Mouse (Mus musculus) cerebellum, postnatal 25 days (tissue): ENCODE results near the gene Chpf.

Experiments used
- DNase-seq, 2 experiments: peaks; one replicate each; pipeline ENCODE4 v3.0.0; 2021; ENCODE audit warnings: mixed read lengths in 2 of 2

The Chpf gene

DNA sequence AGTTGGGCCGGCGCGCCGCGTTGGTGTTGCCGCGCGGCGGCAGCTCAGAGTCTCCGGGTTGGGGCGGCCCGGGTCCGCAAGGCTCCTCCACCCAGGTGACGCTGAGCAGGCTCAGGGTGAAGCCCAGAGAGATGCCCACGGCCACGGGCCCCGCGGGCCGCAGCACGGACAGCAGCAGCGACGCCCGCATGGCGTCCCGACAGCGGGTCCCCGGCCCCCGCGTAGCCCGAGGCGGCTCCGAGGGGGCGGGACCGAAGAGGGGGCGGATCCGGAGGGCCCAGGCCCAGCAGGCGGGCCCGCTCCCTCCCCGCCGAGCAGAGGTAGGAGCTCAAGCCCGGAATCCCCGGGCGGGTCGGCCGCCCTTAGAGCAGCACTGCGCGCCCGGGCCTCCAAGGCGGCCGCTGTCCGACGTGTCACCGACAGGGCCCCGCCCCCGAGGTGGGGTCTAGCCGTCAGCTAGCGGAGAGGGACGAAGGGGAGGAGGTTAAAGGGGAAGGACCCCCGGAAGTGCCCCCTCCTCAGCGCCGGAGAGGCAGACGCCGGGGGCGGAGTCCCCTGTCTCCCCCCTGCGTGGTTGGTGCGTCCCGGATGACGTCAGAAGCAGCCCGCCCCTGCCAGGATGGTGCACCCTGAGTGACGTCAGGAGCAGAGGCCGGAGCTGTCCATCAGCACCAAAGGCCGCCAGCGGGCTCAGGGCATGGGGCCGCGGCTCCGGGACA, at the start of gene Chpf, which contains the start of gene Tmem198:
TSS of gene Chpf (minus strand) at position 392 of the 719 bp plus-strand sequence.
TSS of gene Tmem198 (plus strand) at position 617 of the 719 bp plus-strand sequence.
- peak; percentile 98 for DNase-seq

DNA sequence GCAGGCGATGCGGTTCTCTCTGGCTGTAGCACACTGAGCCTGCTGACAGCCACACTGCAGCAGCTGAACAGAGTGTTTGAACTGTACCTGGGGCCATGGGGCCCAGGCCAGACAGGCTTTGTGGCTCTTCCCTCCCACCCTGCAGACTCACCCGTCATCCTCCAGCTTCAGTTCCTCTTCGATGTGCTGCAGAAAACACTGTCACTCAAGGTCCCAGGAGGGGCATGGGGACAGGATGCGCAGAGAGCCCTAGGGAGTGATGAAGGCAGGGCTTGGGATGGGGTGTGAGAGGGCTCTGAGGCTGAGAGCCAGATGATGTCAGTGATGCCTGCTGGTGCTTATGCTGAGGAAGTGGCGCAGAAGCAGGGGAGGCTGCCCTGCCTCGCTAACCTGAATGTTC, 45.6 kb upstream of the Chpf start:
- no peak for DNase-seq

DNA sequence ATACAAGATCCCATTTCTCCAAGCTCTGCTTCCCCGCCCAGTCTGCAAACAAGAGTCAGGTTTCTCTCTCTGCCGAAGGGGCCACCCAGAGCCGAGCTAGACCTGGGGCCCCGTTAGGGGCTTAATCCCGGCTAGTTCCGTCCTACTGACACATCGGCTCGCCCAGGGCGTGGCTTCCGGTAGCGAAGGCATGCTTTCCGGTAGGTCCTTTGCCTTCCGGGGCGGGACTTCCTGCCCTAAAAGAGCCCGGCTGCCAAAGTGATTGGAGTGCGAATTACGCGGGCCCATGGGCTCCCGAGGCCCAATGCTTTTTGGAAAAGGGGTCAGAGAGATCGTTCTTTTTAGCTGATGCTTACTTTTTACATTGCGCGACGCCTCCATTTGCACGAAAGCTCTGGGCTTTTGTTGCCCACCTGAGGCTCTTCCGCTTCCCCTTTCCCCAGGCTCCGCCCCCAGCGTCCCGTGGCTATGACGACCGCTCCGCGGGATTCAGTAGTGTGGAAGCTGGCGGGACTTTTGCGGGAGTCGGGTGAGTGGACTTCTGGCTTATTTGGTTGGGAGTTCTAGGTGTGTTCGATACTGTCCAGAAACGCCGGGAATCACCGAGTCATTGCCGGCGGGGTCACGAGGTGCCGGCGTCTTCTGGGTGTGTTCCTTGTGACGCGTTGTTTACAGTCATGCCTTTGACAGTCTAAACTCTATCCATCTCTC, 42.4 kb upstream of the Chpf start, which contains the start of gene Stk11ip:
TSS of gene Stk11ip (plus strand) at position 209 of the 711 bp plus-strand sequence.
- DNase-seq: peak; percentile 93

DNA sequence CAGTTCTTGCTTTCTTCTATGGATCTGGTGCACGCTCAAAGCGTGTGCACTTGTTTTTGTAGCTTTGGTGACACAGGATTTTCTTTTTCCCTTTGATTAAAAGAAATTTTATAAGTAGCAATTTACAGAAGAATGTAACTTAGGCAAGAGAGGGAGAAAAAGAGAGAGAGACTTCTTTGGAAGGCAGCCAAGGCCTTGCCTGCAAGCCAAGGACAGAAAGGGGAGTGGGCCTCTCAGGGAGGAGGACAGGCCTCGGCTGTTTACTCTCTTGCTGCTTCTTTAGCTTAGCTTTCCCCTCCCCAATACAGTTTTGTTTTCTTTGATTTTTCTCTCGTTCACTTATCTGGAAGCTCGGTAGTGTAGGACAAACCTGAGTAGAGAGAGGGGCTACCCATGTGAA, 40.5 kb upstream of the Chpf start:
- no peak for DNase-seq

DNA sequence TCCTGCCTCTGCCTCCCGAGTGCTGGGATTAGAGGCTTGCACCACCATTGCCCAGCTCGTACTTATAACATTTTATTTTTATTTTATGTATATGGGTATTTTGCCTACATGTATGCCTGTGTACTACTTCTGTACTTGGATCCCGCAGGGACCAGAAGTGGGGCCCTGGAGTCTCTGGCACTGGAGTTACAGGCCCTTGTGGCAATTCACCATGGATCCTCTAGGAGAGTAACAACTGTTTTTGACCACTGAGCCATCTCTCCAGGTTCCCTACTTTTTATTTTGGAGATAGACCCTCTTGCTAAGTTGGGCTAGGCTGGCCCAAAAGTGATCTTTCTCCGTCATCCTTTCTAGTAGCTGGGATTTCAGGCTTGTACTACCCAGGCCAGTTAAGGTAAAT, 39.3 kb upstream of the Chpf start:
- no peak for DNase-seq

DNA sequence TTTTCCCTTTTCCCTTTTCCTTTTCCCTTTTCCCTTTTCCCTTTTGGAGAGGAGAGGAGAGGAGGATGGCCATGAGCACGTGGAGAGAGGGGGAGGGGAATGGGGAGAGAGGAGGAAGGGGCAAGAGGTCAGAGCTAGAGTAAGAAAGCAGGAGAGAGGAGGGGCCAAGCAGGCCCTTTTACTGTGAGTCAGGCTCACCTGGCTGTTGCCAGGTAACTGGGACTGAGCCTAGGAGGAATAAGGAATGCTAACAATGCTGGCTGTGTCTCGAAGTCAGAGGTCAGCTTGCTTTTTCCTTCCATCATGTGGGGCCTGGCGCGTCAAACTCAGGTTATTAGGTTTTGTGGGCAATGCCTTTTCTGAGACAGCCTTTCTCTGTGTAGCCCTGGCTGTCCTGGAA, 38.9 kb upstream of the Chpf start:
- no peak for DNase-seq

DNA sequence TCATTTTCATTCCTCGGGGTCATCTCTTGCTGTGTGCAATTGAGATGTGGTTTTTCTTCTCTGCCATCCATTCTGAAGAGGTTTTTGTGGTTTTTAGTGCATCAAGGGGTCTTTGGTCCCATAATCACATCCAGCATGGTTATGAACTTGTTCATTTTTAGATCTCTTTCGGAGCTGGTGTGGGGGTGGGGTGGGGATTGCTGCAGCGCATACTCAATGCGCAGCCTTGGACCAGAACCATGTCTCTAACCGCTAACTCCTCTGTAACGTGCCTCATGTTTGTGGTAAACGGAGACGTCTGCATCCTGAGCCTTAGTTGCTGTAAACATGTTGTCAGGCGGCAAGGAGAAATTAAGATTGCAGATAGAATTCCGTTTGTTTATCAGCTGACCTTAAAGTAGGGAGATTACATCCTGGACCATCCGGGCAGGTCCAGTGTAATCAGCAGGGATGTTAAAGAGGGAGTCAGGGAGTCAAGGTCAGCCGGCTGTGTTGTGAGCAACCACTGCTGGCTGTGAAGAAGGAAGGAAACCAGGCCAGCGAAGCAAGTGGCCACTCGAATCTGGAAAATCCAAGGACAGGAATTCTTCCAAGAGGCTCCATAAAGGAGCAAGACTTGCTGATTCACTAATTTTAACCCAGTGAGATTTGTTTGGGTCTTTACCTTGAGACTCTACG, 37.7 kb upstream of the Chpf start:
- no peak for DNase-seq

DNA sequence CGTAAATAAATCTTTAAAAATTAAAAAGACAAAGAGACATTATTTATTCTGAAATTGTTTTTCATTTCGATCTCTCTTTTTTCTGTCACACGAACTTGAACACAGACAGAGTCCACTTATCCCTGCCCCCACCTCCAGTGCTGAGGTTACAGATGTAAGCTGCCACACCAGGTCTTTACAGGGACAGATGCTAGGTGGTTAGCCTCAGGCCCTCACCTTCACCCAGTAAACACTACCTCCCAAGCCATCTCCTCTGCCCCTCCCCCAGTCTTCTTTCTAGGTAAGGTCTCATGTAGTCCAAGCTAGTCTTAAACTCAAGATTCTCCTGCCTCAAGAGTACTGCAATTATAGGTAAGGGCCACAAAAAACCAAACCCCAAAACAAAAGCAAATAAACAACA, 33.4 kb upstream of the Chpf start:
- no peak for DNase-seq

DNA sequence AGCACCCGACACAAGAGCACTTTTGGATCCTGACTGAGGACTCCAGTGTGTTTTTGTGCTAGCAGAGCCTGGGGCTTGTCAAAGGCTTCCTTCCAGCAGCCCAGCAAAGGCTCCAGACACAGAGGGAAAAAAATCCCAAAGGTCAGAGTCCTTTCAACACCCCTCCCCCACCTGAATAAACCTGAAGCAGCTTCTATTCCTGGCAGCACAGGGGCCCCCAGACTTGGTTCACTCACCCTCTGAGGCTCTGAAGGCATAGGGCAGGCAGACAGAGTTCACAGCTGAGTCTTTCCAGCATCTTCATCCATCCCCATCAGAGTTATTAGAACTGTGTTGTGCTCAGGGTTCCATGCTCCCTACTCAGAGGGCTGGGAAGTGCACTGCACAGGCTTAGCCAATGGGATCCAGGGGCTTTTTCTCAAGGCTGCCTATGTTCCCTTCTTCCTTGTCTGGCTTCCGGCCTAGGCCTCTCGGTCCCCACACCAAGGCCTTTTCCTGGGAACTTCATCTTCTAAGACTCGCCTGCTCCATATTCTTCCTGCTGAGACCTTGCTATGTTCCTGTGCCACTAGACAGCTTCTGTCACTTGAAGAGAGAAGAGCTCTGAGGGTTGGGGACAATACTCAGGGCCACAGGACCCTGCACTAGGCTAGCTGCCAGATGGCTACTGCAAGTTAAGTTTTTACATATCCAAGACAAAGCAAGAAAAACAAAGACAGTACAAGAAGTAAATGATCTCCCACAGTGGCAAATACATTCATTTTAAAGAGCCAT, 32.5 kb upstream of the Chpf start:
- DNase-seq: no peak

DNA sequence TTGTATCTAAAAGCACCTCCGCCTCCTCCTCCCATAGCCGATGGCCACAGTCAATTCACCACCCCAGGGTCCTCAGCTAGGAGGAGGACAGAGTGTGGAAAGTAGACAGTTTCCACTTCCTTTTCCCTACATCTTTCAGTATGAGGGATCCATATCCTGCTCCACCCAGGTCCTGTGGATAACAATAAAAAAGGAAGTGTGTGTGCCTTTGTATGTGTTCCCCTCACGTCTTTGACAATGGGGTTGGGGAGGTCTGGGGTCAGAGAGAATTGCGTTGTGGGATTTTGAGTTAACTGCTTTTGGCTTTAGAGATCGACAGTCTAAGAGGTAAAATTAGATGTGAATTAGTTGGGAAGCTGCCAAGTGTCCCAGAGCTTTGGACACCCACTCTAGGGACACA, 31.0 kb upstream of the Chpf start:
- DNase-seq: no peak

DNA sequence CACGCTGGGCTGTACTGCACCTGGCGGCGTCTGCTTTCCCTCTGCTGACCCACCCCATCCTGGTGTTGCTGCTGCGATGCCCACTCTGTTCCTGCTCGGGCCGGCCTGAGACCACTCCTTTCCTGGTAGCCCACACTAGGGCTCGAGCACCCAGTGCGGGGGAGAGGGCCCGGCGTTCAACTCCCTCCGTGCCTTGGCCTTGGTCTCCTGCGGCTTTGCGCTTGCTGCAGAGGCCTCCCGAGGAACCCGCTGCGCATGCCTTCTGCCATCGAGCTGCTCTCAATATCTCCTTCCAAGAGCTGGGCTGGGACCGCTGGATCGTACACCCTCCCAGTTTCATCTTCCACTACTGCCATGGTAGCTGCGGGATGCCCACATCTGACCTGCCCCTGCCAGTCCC, 30.5 kb upstream of the Chpf start:
- peak in 1 of 2 experiments; percentile 53 for DNase-seq

DNA sequence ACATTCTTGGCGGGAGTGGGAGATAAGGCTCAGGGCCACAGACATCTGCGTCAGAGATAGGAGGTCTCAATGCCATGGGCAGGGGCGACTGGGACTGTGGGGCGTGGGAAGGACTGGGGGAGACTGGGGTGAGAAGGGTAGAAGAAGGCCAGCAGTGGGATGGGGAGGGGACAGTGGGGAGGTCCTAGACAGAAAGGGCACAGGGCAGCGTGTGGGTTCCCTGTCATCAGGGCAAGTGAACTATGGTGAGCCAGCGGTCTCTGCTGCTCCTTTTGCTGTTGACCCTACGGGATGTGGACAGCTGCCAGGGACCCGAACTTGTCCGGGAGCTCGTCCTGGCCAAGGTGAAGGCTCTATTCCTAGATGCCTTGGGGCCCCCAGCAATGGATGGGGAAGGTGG, 27.9 kb upstream of the Chpf start, which contains the start of gene Inha:
TSS of gene Inha (plus strand) at position 72 of the 400 bp plus-strand sequence.
- DNase-seq: peak in 1 of 2 experiments; percentile 43

DNA sequence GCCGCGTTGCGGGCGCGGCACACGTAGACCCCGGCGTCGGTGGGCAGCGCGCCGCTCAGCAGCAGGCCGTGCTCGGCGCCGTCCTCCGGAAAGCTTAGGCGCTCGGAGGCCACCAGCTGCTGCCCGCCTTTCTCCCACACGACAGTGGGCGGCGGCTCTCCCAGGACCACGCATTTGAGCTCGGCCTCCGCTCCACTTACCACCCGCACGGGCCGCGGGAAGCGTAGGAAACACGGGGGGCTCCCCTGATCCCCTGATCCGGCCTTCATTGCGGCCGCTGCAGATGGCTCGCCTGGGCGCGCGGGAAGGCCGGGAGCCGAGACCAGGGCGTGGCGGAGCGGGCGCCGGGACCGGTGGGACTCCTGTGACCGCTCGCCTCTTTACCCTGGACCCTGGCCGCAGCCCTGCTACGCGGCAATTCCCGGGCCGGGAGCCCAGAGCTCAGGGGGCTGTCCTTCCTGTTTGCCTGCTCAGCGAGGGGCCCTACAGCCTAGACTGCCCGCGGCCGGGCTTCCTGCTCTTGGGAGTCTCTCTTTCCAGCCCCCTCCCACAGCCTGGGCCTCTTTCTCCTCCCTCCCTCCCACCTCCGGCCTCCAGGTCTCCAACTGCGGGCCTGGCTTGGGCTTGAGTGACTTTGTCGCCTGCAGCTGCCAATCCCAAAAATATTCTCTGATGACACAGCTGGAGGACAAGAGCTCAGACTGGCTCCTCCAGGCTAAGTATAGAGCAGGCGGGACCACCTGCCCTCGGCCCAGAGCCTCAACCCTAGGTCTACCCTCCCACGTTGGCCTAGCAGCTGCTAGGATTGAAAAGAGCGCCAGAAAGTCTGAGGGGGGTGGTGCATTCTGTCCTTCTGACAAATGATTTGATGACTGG, 27.1 kb upstream of the Chpf start, which contains the start of gene Obsl1:
TSS of gene Obsl1 (minus strand) at position 497 of the 876 bp plus-strand sequence.
- DNase-seq: peak; percentile 73 to 76

DNA sequence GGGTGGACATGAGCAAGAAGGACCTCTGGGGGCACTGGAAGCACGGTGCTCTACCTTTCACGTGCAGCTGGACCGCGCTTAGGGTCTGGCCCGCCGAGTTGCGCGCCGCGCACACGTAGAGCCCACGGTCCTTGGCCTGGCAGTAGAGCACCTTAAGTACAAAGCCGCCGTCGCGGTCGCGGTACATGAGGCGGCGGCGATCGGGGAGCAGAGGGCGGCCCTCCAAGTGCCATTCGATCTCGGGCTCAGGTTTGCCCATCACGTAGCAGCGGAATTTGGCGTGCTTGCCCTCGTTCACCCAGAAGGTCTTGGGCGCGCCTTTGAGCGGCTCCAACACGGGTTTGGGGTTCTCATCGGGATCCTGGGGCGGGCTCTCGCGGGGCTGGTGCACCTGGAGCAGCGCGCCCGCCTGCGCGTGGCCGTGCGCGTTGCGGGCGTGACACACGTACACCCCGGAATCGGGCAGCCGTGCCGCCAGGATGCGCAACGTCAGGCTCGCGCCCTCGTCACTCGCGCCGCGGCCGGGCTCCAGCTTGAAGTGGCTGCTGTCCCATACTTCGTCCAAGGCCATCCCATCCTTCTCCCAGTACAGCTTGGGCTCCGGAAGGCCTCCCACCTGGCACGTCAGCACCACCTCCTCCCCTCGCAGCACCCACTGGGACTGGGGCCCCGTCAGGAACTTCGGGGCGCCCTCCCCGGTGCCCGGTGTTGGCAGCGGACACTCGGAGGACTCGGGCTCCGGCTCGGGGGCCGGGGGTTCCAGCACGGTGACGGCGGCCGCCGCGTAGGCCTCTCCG, 26.2 kb upstream of the Chpf start:
- DNase-seq: peak; percentile 93 to 94

DNA sequence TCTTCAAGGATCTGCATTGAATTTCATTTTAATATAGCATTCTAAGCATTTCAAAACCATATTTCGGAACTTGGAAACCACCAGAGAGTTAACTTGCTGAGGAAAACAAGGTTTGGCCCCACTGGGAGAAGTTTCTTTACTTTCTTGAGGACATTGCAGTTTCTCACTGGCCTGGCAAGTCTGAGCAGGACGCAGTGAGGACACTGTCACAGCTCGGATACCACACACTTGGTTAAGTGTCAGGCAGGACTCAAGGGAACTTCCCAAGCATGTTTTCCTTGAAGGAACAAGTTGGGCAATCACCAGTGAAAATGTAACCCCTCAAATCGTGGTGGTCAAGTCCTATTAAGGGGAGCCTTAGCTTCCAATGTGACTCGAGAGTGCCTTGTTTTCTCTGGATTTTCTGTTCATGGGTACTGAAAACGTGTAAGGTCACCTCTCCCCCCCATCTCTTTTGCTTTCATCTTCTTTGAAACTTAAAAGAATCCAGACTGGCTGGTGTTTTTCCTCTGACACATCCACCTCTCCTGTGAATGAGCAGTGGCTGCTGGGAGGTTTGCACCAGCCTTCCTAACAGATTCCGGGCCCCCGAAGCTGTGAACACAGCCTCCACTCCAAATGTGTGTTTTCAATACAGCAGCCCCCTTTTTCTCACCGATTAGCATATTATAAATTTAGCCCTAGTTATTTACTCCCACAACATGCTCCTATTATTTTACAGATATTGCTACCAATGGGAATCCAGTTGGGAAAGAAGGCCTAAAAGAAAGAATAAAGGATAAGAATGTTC, 25.3 kb upstream of the Chpf start:
- no peak for DNase-seq

DNA sequence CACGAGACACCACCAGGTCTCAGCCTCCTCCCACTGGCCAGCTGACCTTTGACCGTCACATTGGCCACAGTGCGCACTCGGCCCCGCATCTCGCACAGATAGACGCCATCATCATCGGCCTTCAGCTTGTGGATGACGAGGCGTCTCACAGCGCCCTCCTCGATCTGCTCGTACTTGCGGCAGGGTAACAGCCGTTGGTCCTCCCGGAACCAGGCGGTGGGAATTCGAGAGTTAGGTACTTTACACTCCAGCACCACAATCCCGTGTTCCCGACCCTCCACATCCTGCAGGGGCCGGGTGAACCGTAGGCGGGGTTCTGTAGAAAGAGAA, 24.5 kb upstream of the Chpf start:
- DNase-seq: no peak

DNA sequence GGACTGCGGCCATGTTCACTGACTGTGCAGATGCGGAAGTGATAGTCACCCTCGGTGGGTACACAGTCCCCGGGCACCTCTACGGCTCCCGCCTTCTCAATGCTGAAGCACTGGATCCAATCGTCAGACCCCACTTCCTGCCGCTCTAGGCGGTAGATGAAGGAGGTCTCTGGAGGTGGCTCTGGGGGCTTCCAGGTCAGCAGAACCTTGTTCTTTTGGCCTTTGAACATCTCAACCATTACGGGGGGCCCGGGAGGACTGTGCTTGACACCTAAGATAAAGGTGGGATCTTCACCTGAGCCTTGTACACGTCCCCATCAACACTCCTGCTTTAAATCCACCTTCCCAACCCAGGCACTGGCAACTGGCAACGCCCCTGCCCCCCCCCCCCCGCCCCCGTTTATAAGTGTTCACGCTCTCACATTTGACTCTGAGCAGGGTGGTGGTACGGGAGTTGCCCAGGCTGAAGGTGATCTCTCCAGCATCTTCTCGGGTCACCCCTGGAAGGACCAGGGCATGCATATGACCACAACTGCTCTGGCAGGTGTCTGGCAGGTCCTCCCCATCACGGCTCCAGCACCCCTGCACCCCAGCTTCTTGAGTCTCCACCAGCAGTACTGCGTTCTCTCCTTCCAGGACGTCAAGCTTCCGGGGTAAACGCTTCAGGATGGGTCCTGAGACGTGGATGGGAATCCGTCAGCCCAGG, 24.0 kb upstream of the Chpf start:
- DNase-seq: no peak

DNA sequence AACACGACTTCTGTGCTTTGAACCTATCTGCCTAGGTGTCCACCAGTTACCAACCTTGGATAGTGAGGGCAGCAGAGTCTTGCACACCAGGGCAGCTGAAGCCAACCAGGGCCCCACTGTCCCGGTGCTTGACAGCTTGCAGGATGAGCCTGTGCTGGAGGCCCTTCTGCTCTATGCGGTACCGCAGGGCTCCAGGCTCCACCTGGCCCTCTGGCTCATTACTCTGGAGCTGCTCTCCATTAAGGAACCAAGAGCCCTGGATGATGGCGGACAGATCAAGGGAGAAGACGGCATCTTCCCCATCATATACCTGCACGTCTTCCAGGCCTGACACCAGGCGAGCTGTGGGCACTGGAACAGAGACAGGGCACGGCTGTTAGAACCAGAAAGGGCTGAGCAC, 22.8 kb upstream of the Chpf start:
- DNase-seq: no peak

DNA sequence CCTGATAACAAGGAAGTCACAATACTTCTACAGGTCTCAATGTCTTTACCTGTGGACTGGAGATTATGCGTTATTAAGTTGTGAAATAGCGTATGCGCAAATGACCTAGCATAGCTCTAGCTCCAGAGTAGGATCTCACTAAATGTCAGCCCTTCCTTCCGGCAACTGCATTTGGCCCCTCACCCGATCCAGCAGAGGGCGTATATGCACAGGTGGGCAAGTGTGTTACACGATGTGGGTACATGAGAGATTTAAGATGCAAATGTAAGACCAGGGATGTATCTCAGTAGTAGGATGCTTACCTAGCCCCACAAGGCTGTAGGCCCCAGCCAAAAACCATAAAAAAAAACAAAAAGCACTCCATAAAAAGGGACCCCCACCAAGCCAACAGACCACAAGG, 20.3 kb upstream of the Chpf start:
- no peak for DNase-seq
